Mouse (Mus musculus) lung, adult 2 months (tissue): ENCODE measurements at regions not wholly inside any gene's neighbourhood (a gene's known extent, or its start where the extent isn't known, plus 50 kb on each side); places are given as distances from the start of the nearest gene placed in this dataset.

Source experiments
- DNase-seq: peaks from one replicate; pipeline ENCODE4 v3.0.0; 2022
- H3K4me1 ChIP-seq: fragments of 200-500 bp; 2 replicates; pipeline ENCODE4 v1.6.1; 2011; ENCODE audit warnings: low read length; ENCODE audit not compliant: control insufficient read depth, insufficient read depth
- H3K4me3 ChIP-seq: fragments of 200-500 bp; replicated peaks from 2 replicates; pipeline ENCODE3; 2011; ENCODE audit warnings: low read depth, mild to moderate bottlenecking, control low read depth, low read length; ENCODE audit errors: extremely low read depth
- CTCF ChIP-seq: fragments of 200-500 bp; IDR thresholded peaks from 2 replicates; pipeline ENCODE4 v1.5.1; 2011; ENCODE audit warnings: mild to moderate bottlenecking, low read length, control low read depth; ENCODE audit not compliant: insufficient read depth
- POLR2A ChIP-seq: fragments of 200-500 bp; IDR thresholded peaks from 2 replicates; pipeline ENCODE4 v1.6.1; 2011; ENCODE audit warnings: low read depth, mild to moderate bottlenecking, control low read depth, low read length, borderline replicate concordance; ENCODE audit errors: extremely low read depth
- WGBS: fragments of 180-500 bp; shearing (Covaris S2); methylation state at CpG from one replicate; pipeline ENCODE4 v1.1.7; 2018; 5-methylcytosine and 5-hydroxymethylcytosine counted together

- TF ChIP-seq CTCF (no peak), POLR2A (no peak)
- no peak overlapping the region for H3K4me3 ChIP-seq
- 96% methylated on average over 13 of the region's 13 CpGs for WGBS
- no peaks in the 10 kb centered on the region for H3K4me1 ChIP-seq
- no peak for DNase-seq
These were observed 53.4 kb upstream of the Klf13 start for GRCm38 (mm10) chr7:63992155-63992554.

- TF ChIP-seq POLR2A (no peak), CTCF (no peak)
- no peak for DNase-seq
- Histone ChIP-seq H3K4me1 (peaks cover 2% of the 10 kb centered on the region; the same call in 1 of the 2 replicates), H3K4me3 (no peak overlapping the region)
- 87% methylated on average over 12 of the region's 12 CpGs for WGBS
These were observed 52.6 kb upstream of the Klf13 start for GRCm38 (mm10) chr7:63991085-63992010.

DNA sequence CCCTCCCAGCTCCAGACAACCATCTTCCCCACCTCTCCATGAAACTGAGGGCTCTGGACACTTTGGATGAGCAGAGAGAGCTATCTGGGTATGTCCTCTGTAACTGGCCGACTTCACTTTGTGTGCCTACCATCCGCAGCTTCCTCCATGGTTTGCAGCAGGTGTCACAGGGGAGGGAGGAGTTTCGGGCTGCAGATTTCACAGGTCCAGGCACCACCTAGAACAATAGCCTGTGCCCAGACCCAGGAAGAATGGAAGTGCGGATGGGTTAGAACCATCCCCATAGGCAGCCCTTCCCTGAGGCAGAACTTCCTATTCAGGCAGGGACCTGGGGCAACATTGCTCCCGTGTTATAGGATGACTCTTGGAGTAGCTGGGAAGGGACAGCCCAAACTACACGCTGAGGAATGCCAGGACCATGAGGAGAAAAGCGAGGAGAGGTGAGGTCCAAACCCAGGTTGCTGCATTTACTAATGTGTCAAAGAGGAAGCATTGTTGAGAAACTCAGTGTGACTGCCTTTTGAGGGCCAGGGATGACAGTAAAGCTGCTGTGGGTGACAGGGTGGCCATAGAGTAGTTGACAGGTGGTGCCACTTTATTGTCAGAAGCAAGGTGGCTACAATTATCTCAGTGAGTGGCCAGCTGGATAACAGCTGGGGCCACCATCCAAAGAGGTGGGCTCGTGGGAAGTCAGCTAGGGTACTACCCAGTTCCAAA, 51.8 kb upstream of the Klf13 start:
- Histone ChIP-seq H3K4me3 (no peak overlapping the region), H3K4me1 (peaks cover 2% of the 10 kb centered on the region; the same call in 1 of the 2 replicates)
- WGBS = 79% methylated on average over 8 of the region's 8 CpGs
- no peak for DNase-seq
- TF ChIP-seq POLR2A = no peak
- no peak for TF ChIP-seq CTCF

GRCm38 (mm10) chr7:63989736-63990135, 51.0 kb upstream of the Klf13 start:
- no peak for DNase-seq
- Histone ChIP-seq H3K4me3 (no peak overlapping the region), H3K4me1 (peaks cover 2% of the 10 kb centered on the region; the same call in 1 of the 2 replicates)
- TF ChIP-seq CTCF = no peak
- no peak for TF ChIP-seq POLR2A
